Mouse (Mus musculus): ENCODE measurements at regions not wholly inside any gene's neighbourhood (a gene's known extent, or its start where the extent isn't known, plus 50 kb on each side); places are given as distances from the start of the nearest gene placed in this dataset.
A peak's percentile ranks its signal among the peaks of the same experiment; 100 is the strongest.

- TF ChIP-seq POLR2A (IDR thresholded peaks at IDR 0.05; ENCODE audit: control insufficient read depth, low read depth, low read length): no peak
- TF ChIP-seq CTCF (IDR thresholded peaks at IDR 0.05; ENCODE audit: control insufficient read depth, insufficient read depth, insufficient replicate concordance, low read depth, low read length): no peak
- no peaks in the 10 kb centered on the region for H3K36me3 ChIP-seq (ENCODE audit: control insufficient read depth, insufficient read depth, low read length)
- no peaks in the 10 kb centered on the region for H3K4me1 ChIP-seq (ENCODE audit: control insufficient read depth, insufficient read depth, low read length)
- no peaks in the 10 kb centered on the region for H3K27me3 ChIP-seq (ENCODE audit: control insufficient read depth, insufficient read depth, low read length)
- no peak overlapping the region for H3K4me3 ChIP-seq (ENCODE audit: control insufficient read depth, low read depth, low read length)
- H3K27ac ChIP-seq (ENCODE audit: control insufficient read depth, insufficient read depth, low read depth, low read length): no peak overlapping the region
Measured at GRCm38 (mm10) chr14:100792094-100792493, 408.0 kb downstream of the Prr30 start.

- TF ChIP-seq CTCF (IDR thresholded peaks at IDR 0.05; ENCODE audit: control insufficient read depth, insufficient read depth, insufficient replicate concordance, low read depth, low read length): no peak
- TF ChIP-seq POLR2A (IDR thresholded peaks at IDR 0.05; ENCODE audit: control insufficient read depth, low read depth, low read length): no peak
- H3K4me1 ChIP-seq (ENCODE audit: control insufficient read depth, insufficient read depth, low read length): no peaks in the 10 kb centered on the region
- no peak overlapping the region for H3K27ac ChIP-seq (ENCODE audit: control insufficient read depth, insufficient read depth, low read depth, low read length)
- no peaks in the 10 kb centered on the region for H3K27me3 ChIP-seq (ENCODE audit: control insufficient read depth, insufficient read depth, low read length)
- H3K36me3 ChIP-seq (ENCODE audit: control insufficient read depth, insufficient read depth, low read length): no peaks in the 10 kb centered on the region
- no peak overlapping the region for H3K4me3 ChIP-seq (ENCODE audit: control insufficient read depth, low read depth, low read length)
Measured at GRCm38 (mm10) chr14:100781882-100782281, 418.2 kb downstream of the Prr30 start.

- TF ChIP-seq CTCF (IDR thresholded peaks at IDR 0.05; ENCODE audit: control insufficient read depth, insufficient read depth, insufficient replicate concordance, low read depth, low read length): peak; percentile 56; the same call in 1 of the 2 replicates
- TF ChIP-seq POLR2A (IDR thresholded peaks at IDR 0.05; ENCODE audit: control insufficient read depth, low read depth, low read length): no peak
- Histone ChIP-seq H3K27me3 (ENCODE audit: control insufficient read depth, insufficient read depth, low read length) (no peaks in the 10 kb centered on the region), H3K4me1 (ENCODE audit: control insufficient read depth, insufficient read depth, low read length) (no peaks in the 10 kb centered on the region; the same call in 1 of the 2 replicates), H3K36me3 (ENCODE audit: control insufficient read depth, insufficient read depth, low read length) (no peaks in the 10 kb centered on the region), H3K4me3 (ENCODE audit: control insufficient read depth, low read depth, low read length) (no peak overlapping the region), H3K27ac (ENCODE audit: control insufficient read depth, insufficient read depth, low read depth, low read length) (no peak overlapping the region)
Measured at GRCm38 (mm10) chr14:100753951-100754350, 446.2 kb downstream of the Prr30 start.

- H3K36me3 ChIP-seq (ENCODE audit: control insufficient read depth, insufficient read depth, low read length): no peaks in the 10 kb centered on the region
- H3K4me1 ChIP-seq (ENCODE audit: control insufficient read depth, insufficient read depth, low read length): no peaks in the 10 kb centered on the region; the same call in 1 of the 2 replicates
- H3K27me3 ChIP-seq (ENCODE audit: control insufficient read depth, insufficient read depth, low read length): no peaks in the 10 kb centered on the region
- H3K27ac ChIP-seq (ENCODE audit: control insufficient read depth, insufficient read depth, low read depth, low read length): no peak overlapping the region
- no peak for TF ChIP-seq CTCF (IDR thresholded peaks at IDR 0.05; ENCODE audit: control insufficient read depth, insufficient read depth, insufficient replicate concordance, low read depth, low read length)
- no peak for TF ChIP-seq POLR2A (IDR thresholded peaks at IDR 0.05; ENCODE audit: control insufficient read depth, low read depth, low read length)
- H3K4me3 ChIP-seq (ENCODE audit: control insufficient read depth, low read depth, low read length): no peak overlapping the region; the same call in 1 of the 2 replicates
Measured at GRCm38 (mm10) chr14:100752746-100753145, 447.4 kb downstream of the Prr30 start.

GRCm38 (mm10) chr14:100749737-100750541 lies 450.2 kb downstream of the Prr30 start:
- H3K27ac ChIP-seq (ENCODE audit: control insufficient read depth, insufficient read depth, low read depth, low read length): peak overlapping the region; percentile 39; the same call in 1 of the 2 replicates
- no peaks in the 10 kb centered on the region; the same call in 1 of the 2 replicates for H3K4me1 ChIP-seq (ENCODE audit: control insufficient read depth, insufficient read depth, low read length)
- TF ChIP-seq CTCF (IDR thresholded peaks at IDR 0.05; ENCODE audit: control insufficient read depth, insufficient read depth, insufficient replicate concordance, low read depth, low read length) (no peak), POLR2A (IDR thresholded peaks at IDR 0.05; ENCODE audit: control insufficient read depth, low read depth, low read length) (no peak)
- H3K4me3 ChIP-seq (ENCODE audit: control insufficient read depth, low read depth, low read length): peak overlapping the region; percentile 37
- no peaks in the 10 kb centered on the region for H3K36me3 ChIP-seq (ENCODE audit: control insufficient read depth, insufficient read depth, low read length)
- H3K27me3 ChIP-seq (ENCODE audit: control insufficient read depth, insufficient read depth, low read length): no peaks in the 10 kb centered on the region

- TF ChIP-seq POLR2A (IDR thresholded peaks at IDR 0.05; ENCODE audit: control insufficient read depth, low read depth, low read length) (no peak), CTCF (IDR thresholded peaks at IDR 0.05; ENCODE audit: control insufficient read depth, insufficient read depth, insufficient replicate concordance, low read depth, low read length) (no peak)
- H3K27ac ChIP-seq (ENCODE audit: control insufficient read depth, insufficient read depth, low read depth, low read length): no peak overlapping the region
Measured at GRCm38 (mm10) chr14:100735276-100735675, 450.8 kb upstream of the Klf12 start.

GRCm38 (mm10) chr14:100728433-100728832 lies 444.0 kb upstream of the Klf12 start:
- Histone ChIP-seq H3K36me3 (ENCODE audit: control insufficient read depth, insufficient read depth, low read length) (no peaks in the 10 kb centered on the region), H3K27ac (ENCODE audit: control insufficient read depth, insufficient read depth, low read depth, low read length) (no peak overlapping the region), H3K4me3 (ENCODE audit: control insufficient read depth, low read depth, low read length) (no peak overlapping the region), H3K4me1 (ENCODE audit: control insufficient read depth, insufficient read depth, low read length) (no peaks in the 10 kb centered on the region), H3K27me3 (ENCODE audit: control insufficient read depth, insufficient read depth, low read length) (no peaks in the 10 kb centered on the region)
- TF ChIP-seq CTCF (IDR thresholded peaks at IDR 0.05; ENCODE audit: control insufficient read depth, insufficient read depth, insufficient replicate concordance, low read depth, low read length): no peak
- no peak for TF ChIP-seq POLR2A (IDR thresholded peaks at IDR 0.05; ENCODE audit: control insufficient read depth, low read depth, low read length)

More at GRCm38 (mm10) chr14:100735276-100735675, 450.8 kb upstream of the Klf12 start:
- Histone ChIP-seq H3K4me3 (ENCODE audit: control insufficient read depth, low read depth, low read length) (no peak overlapping the region), H3K27me3 (ENCODE audit: control insufficient read depth, insufficient read depth, low read length) (no peaks in the 10 kb centered on the region), H3K36me3 (ENCODE audit: control insufficient read depth, insufficient read depth, low read length) (no peaks in the 10 kb centered on the region), H3K4me1 (ENCODE audit: control insufficient read depth, insufficient read depth, low read length) (no peaks in the 10 kb centered on the region)

Measured in testis, adult 2 months (tissue).